Mouse (Mus musculus) mesoderm, embryonic 11.5 days (tissue): ENCODE measurements around the gene Tent4b.

Source experiments
- DNase-seq: peaks from one replicate; pipeline ENCODE4 v3.0.0-alpha.2; 2012; ENCODE audit warnings: low read depth, low spot score

Gene Tent4b

GRCm38 (mm10) chr8:88228286-88228685 is 29.3 kb downstream of the Tent4b start:
- DNase-seq: no peak

GRCm38 (mm10) chr8:88228800-88229199 is 29.8 kb downstream of the Tent4b start:
- DNase-seq: no peak

DNA sequence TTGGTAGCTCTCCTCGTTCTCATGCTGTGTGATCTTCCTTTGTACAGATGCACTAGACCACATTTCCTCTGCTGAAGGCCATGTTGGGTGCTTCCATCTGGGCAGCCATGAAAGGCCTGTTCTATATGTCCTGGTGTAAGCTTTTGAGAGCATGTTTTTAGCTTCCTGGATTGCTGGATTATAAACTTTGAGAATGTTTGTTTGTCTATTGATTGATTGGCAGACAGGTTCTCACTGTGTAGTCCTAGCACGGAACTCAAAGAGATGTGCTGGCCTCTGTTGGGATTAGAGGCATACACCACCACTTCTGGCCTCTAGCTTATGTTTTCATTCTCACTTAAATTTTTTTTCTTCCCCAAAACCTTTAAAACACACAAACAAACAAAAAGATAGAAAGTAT is 37.7 kb downstream of the Tent4b start:
- no peak for DNase-seq

DNA sequence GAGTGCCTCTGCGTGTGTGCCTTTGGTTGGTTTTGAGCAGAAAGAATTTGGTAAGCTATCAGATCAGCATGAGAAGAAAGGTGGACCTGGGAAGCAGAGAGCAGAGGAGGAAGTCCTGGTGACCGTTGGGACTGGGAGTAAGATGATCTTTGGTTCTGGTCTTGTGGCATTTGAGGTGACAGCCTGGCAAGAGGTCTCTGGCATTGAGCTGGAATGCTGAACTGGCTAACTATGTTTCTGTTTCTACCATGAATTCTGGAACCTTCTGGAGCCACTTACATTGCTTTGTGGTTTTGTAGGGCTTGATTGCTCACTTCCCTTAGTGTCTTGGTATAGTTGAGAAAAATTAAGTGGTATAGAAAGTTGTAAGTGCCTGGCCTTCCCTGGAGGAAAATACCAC is 38.6 kb downstream of the Tent4b start:
- DNase-seq: no peak

- DNase-seq: no peak
Observed at GRCm38 (mm10) chr8:88239277-88239676, 40.3 kb downstream of the Tent4b start.

DNA sequence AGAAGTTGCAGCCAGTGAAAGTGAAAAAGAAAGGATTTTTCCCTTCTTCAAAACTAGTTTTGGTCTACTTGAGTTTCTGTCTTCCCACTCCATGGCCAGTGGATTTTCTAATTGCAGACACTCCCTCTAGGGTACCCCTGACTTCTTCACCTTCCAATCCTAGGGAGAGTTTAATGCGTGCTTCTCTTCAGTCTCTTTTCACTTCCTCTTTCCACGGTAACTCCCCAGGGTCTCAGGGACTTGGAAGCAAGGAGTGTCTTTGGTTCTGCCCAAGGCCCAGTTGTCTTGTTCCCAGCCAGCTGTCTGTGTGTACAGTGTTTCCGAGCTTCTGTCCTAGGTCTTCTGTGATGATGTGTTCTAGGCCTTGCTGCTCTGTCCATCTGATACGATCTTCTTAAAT is 42.9 kb downstream of the Tent4b start:
- DNase-seq: no peak

- peak; percentile 51 for DNase-seq
Observed at GRCm38 (mm10) chr8:88244298-88244697, 45.3 kb downstream of the Tent4b start.

GRCm38 (mm10) chr8:88252791-88253190 is 53.8 kb downstream of the Tent4b start:
- DNase-seq: peak; percentile 33

GRCm38 (mm10) chr8:88254957-88255356 is 55.9 kb downstream of the Tent4b start:
- no peak for DNase-seq

GRCm38 (mm10) chr8:88258024-88258423 is 59.0 kb downstream of the Tent4b start:
- no peak for DNase-seq

GRCm38 (mm10) chr8:88258544-88258943 is 59.5 kb downstream of the Tent4b start:
- DNase-seq: no peak

DNA sequence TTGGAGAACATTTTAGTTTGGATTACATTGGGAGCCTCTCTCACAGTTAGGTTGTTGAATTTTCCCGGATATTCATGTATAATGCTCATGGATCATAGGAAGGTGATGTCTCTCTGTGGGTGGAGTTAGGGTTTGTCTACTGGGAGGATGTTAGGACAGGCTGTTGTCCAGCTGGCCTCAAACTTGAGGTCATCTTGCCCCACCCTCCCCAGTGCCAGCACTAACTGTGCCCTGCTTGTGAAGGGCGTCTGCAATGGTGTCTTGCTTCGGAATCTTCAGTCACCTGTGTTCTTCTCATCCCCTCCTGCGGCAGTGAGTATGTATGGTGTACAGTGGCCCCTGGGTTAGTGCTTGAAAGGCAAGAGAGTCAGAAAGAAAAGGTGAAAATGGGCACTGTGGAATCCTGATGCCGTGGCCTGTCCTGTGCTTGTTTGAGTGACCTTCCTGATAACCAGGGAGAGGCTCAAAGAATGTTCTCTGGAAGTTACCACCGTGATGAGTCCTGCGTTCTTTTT is 61.5 kb downstream of the Tent4b start:
- no peak for DNase-seq

DNA sequence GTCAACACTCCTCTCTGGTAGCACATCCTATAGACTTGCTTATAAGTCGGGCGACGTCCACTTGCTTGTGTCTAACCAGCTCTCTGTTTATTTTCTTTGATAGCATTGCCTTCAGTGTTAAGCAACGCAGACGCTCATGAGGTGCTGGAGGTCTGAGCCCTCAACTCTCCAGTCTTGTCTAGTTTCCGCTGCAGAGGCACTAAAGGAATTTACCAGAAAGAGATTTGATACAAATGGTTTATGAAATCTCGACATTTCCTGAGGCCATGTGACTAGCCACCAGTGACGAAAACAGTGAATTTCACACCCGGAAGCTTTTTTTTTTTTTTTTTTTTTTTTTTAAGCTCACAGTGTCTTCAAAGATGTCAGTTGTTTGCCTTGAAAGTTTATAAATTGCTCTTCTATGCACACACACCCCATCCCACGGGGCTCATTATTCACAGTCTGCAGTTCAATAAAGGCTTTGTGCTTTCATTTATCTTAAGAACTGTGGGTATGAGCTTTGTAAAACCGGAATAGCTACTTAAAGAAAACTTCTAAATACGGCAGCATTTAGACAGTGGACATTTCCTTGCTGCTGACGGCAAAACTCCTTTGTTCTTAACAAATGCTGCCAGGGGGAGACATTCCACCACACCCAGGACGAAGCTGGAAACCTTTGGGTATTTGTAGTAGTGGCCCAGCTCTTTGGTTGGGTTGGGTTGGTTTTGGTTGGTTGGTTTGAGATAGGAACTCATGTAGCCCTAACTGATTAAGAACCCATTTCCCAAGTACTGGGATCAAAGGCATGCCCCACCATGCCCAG is 64.0 kb downstream of the Tent4b start:
- no peak for DNase-seq

- peak; percentile 76 for DNase-seq
Observed at GRCm38 (mm10) chr8:88265511-88265910, 66.5 kb downstream of the Tent4b start.

DNA sequence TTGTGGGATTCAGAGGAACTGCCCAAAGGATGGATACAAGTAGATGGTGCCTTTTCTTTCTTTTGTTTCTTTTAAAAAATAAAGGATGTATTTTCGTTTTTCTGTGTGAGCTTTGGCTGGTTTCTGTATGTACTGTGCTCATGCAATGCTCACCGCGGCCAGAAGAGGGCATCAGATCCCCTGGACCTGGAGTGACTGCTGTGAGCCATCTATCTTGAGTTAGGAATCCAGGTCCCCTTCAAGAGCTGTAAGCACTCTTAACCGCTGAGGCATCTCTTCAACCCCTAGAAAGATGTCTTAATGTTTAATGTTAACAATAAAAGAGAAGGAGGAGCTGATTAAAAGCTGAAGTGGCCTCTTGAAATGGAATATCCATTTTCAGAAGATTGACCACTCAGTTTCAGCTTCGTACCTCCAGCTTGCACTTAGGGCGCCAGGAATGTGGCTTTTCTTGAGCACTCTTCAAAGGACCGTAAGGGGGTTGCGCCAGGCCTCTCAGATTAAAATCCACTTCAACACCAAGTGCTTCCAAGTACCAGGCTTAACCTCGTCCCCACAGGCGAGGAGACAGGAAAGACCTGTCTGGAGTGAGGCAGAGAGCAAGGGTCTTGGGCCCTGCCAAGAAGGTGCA is 67.3 kb downstream of the Tent4b start:
- peak; percentile 81 for DNase-seq

- DNase-seq: no peak
Observed at GRCm38 (mm10) chr8:88266801-88267403, 67.9 kb downstream of the Tent4b start.

DNA sequence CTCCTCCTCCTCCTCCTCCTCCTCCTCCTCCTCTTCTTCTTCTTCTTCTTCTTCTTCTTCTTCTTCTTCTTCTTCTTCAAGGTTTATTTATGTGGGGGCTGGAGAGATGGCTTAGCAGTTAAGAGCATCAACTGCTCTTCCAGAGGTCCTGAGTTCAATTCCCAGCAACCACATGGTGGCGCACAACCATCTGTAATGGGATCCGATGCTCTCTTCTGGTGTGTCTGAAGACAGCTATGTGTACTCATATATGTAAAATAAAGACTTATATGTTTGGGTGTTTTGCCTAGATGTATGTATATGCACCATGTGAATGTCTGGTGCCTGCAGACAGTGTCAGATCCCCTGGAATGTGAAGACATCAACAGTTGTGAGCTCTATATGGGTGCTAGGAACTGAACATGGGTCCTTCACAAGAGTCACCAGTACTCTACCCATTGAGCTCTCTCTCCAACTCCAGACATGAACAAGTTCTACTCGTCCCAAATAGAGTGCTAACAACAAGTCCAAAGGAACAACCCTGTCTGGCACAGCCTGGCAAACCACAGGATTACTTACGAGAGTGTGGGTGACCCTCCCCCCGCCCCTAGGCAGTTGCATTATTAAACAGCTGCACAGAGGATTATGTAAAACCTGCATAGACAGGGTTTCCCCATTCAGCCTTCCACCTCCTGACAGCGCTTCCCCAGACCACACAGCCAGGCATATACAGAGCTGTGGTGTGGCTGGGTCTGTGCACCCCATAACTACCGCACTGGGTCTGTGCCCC is 70.3 kb downstream of the Tent4b start:
- DNase-seq: no peak

GRCm38 (mm10) chr8:88270086-88270485 is 71.1 kb downstream of the Tent4b start:
- DNase-seq: no peak

DNA sequence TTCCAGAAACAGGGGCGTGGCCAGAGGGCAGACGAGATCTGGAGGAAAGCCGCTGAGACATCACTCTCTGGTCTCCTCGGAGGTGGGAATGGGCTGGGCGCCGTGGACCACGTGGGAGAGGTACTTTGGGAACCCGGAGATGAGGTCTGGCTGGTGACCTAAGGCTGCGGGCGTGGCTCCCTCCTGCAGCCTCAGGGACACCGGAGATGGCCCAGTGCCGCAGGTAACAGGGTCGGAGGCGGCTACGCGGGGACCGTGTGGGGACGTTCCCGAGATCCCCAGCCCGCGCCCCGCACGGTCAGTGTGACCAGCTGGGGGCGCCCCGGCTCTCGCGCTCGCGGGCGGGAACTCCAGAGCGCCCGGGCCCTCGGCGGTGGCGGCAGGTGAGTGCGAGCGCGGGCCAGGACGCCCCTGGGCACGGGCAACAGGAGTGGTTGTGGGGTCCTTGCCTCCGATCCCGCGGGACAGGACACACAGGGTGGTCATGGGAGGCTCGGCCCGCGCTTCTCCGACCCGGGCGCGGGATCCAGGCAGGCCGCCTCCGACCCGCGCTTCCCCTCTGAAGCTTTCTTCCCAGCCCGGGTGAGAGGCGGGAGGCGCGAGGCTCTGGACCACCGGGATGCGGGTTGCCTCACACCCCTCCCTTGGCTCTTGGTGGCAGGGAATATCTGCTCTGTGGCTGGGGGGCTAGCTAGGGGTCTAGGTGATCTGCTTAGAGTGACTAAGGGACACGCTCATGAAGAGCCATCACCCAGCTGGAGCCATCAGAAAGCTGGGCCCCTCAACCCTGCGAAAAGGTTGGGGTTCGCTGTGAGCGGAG is 73.4 kb downstream of the Tent4b start, which contains the start of gene Adcy7:
Gene Adcy7 (plus strand): TSS at position 173 of the 820 bp plus-strand sequence.
- peak; percentile 29 for DNase-seq

- DNase-seq: no peak
Observed at GRCm38 (mm10) chr8:88273051-88273430, 74.0 kb downstream of the Tent4b start.

- no peak for DNase-seq
Observed at GRCm38 (mm10) chr8:88274090-88274489, 75.1 kb downstream of the Tent4b start.
